Mouse (Mus musculus): ENCODE measurements around the gene Tmed5. TPM values are rescaled to one million over a fixed set of nuclear protein-coding genes. Genes with fewer than 3 reads are reported as not detected.

The Tmed5 gene
- polyA plus RNA-seq (2015; fragmentation: Nextera tagmentation; extraction: Ambion mirVana): 33.9 and 36.4 TPM in 2 replicates

DNA sequence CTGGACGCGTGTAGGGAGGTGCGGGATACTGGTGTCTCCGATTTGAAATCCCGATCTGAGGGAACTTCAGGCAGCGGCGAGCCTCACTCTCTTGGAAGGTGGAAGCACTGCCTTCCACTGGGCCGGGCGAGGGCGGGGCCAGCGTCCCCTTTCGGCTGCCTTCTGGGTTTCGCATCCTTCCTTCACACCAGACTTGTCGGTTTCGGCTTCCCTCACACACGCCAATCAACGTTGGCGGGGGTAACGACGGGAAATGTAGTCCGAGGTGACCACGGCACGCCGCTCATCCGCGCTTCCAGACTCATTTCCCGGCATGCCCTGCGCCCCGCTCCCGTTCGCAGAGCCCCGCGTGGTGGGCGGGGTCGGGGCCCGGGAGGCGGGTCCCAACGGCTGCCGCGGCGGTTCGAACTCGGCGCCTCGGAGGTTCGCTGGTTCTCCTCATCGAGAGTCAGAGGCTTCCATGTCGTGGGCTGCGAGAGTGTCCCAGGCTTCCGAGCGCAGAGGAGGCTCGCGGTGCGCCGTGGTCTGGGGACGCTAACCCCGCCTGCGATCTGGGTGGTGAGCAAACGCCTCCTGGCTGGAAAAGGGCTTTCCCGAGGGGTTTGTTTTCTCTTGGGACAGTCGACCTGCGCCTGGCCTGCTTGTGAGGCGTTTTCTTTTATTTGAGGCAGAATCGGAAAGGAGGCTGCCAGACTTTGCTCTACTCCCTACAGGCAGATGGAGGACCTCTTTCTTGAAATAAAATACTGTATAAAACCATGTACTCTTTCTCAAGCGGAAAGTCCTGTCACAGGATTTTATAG lies at the start of gene Tmed5, which contains the start of gene Ccdc18:
TSS of gene Tmed5 (minus strand) at position 180 of the 803 bp plus-strand sequence.
TSS of gene Ccdc18 (plus strand) at position 435 of the 803 bp plus-strand sequence.
- WGBS: 1% methylated on average over 61 of the region's 65 CpGs
- TF ChIP-seq EP300 (IDR thresholded peaks at IDR 0.05): no peak
- TF ChIP-seq CTCF (IDR thresholded peaks at IDR 0.05): peak; percentile 63
- ATAC-seq (peak; percentile 99), DNase-seq (ENCODE audit: low spot score) (peak; percentile 100)
- Histone ChIP-seq H3K4me3 (ENCODE audit: low read depth, low read length) (peak within 1 kb of the TSS; percentile 90), H3K36me3 (ENCODE audit: insufficient read depth, low read length) (0 out of 2 replicates have a peak, but pooled peaks cover 3% of the 10 kb centered on the region), H3K27ac (ENCODE audit: low read length) (peak within 1 kb of the TSS; percentile 96), H3K9me3 (ENCODE audit: low read length) (no peaks in the 10 kb centered on the region), H3K4me1 (ENCODE audit: insufficient read depth, low read depth, low read length) (0 out of 2 replicates have a peak, but pooled peaks cover 5% of the 10 kb centered on the region), H3K4me2 (replicated peaks; ENCODE audit: low read depth, low read length) (peak within 1 kb of the TSS; percentile 92), H3K9ac (replicated peaks; ENCODE audit: low read depth) (peak within 1 kb of the TSS; percentile 92), H3K27me3 (replicated peaks; ENCODE audit: insufficient read depth, low read length) (no peaks in the 10 kb centered on the region)

DNA sequence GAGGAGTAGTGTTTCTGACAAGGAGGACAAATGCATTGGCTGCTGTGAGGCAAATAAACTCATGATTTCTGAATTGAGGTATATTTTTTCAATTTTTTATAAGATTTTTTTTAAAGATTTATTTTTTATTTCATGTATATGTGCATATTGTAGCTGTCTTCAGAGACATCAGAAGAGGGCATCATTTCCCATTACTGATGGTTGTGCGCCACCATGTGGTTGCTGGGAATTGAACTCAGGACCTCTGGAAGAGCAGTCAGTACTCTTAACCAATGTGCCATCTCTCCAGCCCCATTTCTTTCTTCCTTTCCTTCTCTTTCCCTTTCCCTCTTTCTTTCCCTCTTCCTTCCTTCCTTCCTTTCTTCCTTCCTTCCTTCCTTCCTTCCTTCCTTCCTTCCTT lies 31.3 kb upstream of the Tmed5 start:
- Histone ChIP-seq H3K4me1 (ENCODE audit: insufficient read depth, low read depth, low read length) (no peaks in the 10 kb centered on the region), H3K4me3 (ENCODE audit: low read depth, low read length) (no peak overlapping the region), H3K9me3 (ENCODE audit: low read length) (no peaks in the 10 kb centered on the region), H3K36me3 (ENCODE audit: insufficient read depth, low read length) (no peaks in the 10 kb centered on the region), H3K27me3 (replicated peaks; ENCODE audit: insufficient read depth, low read length) (no peaks in the 10 kb centered on the region), H3K9ac (replicated peaks; ENCODE audit: low read depth) (no peak overlapping the region), H3K27ac (ENCODE audit: low read length) (no peak overlapping the region), H3K4me2 (replicated peaks; ENCODE audit: low read depth, low read length) (no peak overlapping the region)
- peak; percentile 11 for DNase-seq (ENCODE audit: low spot score)
- ATAC-seq: no peak
- TF ChIP-seq EP300 (IDR thresholded peaks at IDR 0.05) (no peak), CTCF (IDR thresholded peaks at IDR 0.05) (peak; percentile 66)
- WGBS: 22% methylated on average over 1 of the region's 1 CpGs

DNA sequence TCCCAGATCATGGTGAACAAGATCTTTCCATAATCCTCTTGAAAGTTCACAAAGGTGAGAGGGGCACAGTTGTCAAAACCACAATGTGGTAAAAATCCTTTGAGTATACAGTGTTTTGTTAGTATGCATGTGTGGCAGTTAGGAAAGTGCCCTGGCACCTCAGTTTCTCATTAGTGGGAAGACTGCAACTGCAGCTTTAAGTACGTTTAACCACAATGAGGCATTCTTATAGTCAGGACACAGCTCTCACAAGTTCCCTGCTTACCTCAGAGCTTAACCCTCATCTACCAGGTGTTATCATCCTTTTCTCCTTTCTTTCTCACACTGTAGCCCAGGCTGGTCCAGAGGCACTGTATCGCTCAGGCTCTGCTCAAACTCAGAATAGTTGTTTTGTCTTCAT lies 28.4 kb upstream of the Tmed5 start:
- 89% methylated on average over 2 of the region's 2 CpGs for WGBS

DNA sequence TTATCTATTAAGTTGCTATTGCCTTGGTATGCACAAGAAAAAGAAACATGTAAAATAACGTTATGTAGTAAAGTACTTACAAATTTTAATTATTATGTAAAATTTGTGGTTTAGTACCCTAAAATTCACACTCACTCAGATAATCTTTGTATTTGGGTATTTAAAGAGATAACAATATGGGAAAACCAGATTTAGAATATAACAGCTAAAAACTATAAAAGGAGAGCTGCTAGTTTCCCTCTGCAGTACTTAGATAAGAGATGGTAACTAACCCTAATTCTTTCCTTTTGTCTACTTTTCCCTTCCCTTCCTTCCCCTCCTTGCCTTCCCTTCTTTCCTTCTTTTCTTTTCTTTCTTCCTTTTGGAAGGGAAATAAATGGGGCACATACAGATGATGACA lies 20.2 kb upstream of the Tmed5 start:
- no peaks in the 10 kb centered on the region for H3K9me3 ChIP-seq (ENCODE audit: low read length)
- H3K36me3 ChIP-seq (ENCODE audit: insufficient read depth, low read length): no peaks in the 10 kb centered on the region
- no peak for DNase-seq (ENCODE audit: low spot score)
- H3K4me1 ChIP-seq (ENCODE audit: insufficient read depth, low read depth, low read length): no peaks in the 10 kb centered on the region
- no peak overlapping the region for H3K4me3 ChIP-seq (ENCODE audit: low read depth, low read length)
- H3K27ac ChIP-seq (ENCODE audit: low read length): no peak overlapping the region
- no peak overlapping the region for H3K9ac ChIP-seq (replicated peaks; ENCODE audit: low read depth)
- no peaks in the 10 kb centered on the region for H3K27me3 ChIP-seq (replicated peaks; ENCODE audit: insufficient read depth, low read length)
- no peak for TF ChIP-seq EP300 (IDR thresholded peaks at IDR 0.05)
- TF ChIP-seq CTCF (IDR thresholded peaks at IDR 0.05): no peak
- no peak overlapping the region for H3K4me2 ChIP-seq (replicated peaks; ENCODE audit: low read depth, low read length)
- WGBS: 89% methylated on average over 1 of the region's 1 CpGs
- no peak for ATAC-seq

More for the DNA sequence above, 28.4 kb upstream of the Tmed5 start:
- H3K36me3 ChIP-seq (ENCODE audit: insufficient read depth, low read length): no peaks in the 10 kb centered on the region
- no peak for ATAC-seq
- DNase-seq (ENCODE audit: low spot score): no peak
- H3K27me3 ChIP-seq (replicated peaks; ENCODE audit: insufficient read depth, low read length): no peaks in the 10 kb centered on the region
- no peak overlapping the region for H3K4me3 ChIP-seq (ENCODE audit: low read depth, low read length)
- H3K9me3 ChIP-seq (ENCODE audit: low read length): no peaks in the 10 kb centered on the region
- H3K4me2 ChIP-seq (replicated peaks; ENCODE audit: low read depth, low read length): no peak overlapping the region
- no peak overlapping the region for H3K27ac ChIP-seq (ENCODE audit: low read length)
- no peak for TF ChIP-seq CTCF (IDR thresholded peaks at IDR 0.05)
- TF ChIP-seq EP300 (IDR thresholded peaks at IDR 0.05): no peak
- H3K4me1 ChIP-seq (ENCODE audit: insufficient read depth, low read depth, low read length): no peaks in the 10 kb centered on the region
- no peak overlapping the region for H3K9ac ChIP-seq (replicated peaks; ENCODE audit: low read depth)

DNA sequence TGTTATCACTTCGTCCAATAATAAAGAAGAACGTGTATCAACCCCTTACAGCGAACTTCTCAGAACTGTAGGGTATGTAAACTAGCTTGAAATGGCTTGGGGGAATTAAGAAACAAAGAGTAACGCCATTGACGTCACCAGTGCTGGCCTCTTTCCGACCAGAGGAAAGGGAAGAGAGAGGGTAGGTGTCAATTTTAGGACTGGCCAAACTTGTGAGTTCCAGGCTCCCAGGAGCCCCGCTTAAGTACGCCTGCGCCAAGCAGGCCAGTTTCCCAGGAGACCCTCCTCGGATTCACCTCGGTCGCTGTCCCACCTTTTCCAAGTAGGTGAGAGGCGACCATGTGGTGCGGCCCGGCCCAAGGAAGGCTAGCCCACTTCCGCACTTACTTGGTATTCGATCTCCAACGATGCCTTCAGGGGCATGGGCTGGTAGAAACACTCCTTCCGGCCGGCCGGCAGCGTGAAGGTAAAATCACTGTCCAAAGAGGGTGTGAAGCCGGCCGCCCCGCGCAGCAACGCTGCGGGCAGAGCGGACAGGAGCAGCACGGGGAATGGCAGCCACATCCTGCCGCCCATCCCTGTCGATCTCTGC lies 475 bp downstream of the Tmed5 start:
- H3K4me3 ChIP-seq (ENCODE audit: low read depth, low read length): peak overlapping the region; percentile 90
- H3K4me1 ChIP-seq (ENCODE audit: insufficient read depth, low read depth, low read length): 0 out of 2 replicates have a peak, but pooled peaks cover 5% of the 10 kb centered on the region
- no peaks in the 10 kb centered on the region for H3K9me3 ChIP-seq (ENCODE audit: low read length)
- H3K9ac ChIP-seq (replicated peaks; ENCODE audit: low read depth): peak overlapping the region; percentile 92
- ATAC-seq (peak; percentile 27), DNase-seq (ENCODE audit: low spot score) (peak; percentile 86)
- H3K27ac ChIP-seq (ENCODE audit: low read length): peak overlapping the region; percentile 96
- 0% methylated on average over 28 of the region's 32 CpGs for WGBS
- TF ChIP-seq EP300 (IDR thresholded peaks at IDR 0.05) (no peak), CTCF (IDR thresholded peaks at IDR 0.05) (no peak)
- 0 out of 2 replicates have a peak, but pooled peaks cover 3% of the 10 kb centered on the region for H3K36me3 ChIP-seq (ENCODE audit: insufficient read depth, low read length)
- no peaks in the 10 kb centered on the region for H3K27me3 ChIP-seq (replicated peaks; ENCODE audit: insufficient read depth, low read length)
- peak overlapping the region; percentile 92 for H3K4me2 ChIP-seq (replicated peaks; ENCODE audit: low read depth, low read length)

DNA sequence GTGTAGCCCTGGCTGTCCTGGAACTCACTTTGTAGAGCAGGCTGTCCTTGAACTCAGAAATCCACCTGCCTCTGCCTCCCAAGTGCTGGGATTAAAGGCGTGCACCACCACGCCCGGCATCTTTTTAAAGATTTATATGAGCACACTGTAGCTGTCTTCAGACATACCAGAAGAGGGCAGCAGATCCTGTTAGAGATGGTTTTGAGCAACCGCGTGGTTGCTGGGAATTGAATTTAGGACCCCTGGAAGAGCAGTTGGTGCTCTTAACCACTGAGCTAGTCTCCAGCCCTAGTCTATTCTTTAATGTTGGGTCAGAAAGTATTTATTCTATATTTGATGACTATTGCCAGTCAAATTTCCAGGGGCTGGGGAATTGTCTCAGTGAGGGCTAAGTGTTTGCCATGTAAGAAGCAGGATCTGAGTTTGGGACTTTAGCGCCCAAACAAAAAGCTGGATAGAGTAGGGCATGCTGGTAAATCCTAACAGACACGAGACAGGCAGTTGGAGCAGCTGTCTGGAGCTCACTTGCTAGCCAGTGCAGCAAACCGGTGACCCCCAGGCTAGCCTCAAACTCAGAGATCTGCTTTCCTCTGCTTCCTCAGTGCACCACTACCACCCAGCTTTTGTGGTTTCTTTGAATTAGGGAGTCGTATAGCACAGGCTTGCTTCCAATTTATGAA lies 12.1 kb downstream of the Tmed5 start:
- no peak overlapping the region for H3K27ac ChIP-seq (ENCODE audit: low read length)
- H3K27me3 ChIP-seq (replicated peaks; ENCODE audit: insufficient read depth, low read length): no peaks in the 10 kb centered on the region
- H3K4me1 ChIP-seq (ENCODE audit: insufficient read depth, low read depth, low read length): no peaks in the 10 kb centered on the region
- ATAC-seq (no peak), DNase-seq (ENCODE audit: low spot score) (no peak)
- no peaks in the 10 kb centered on the region for H3K9me3 ChIP-seq (ENCODE audit: low read length)
- TF ChIP-seq CTCF (IDR thresholded peaks at IDR 0.05) (peak; percentile 21; the same call in 1 of the 2 replicates), EP300 (IDR thresholded peaks at IDR 0.05) (no peak)
- no peak overlapping the region for H3K4me2 ChIP-seq (replicated peaks; ENCODE audit: low read depth, low read length)
- no peak overlapping the region for H3K4me3 ChIP-seq (ENCODE audit: low read depth, low read length)
- H3K9ac ChIP-seq (replicated peaks; ENCODE audit: low read depth): no peak overlapping the region
- H3K36me3 ChIP-seq (ENCODE audit: insufficient read depth, low read length): no peaks in the 10 kb centered on the region; the same call in 1 of the 2 replicates
- WGBS: 82% methylated on average over 9 of the region's 9 CpGs

All from lung, postnatal 0 days (tissue).